Mouse (Mus musculus): ENCODE data around the gene Ctag2. TPM values are rescaled to one million over a fixed set of nuclear protein-coding genes. Genes with fewer than 3 reads are reported as not detected.

Ctag2 gene
- not detected in 2 replicates for total RNA-seq (2021)
- long read RNA-seq, experiment 1, result 0 reads
- long read RNA-seq, experiment 2, result 0 reads

DNA sequence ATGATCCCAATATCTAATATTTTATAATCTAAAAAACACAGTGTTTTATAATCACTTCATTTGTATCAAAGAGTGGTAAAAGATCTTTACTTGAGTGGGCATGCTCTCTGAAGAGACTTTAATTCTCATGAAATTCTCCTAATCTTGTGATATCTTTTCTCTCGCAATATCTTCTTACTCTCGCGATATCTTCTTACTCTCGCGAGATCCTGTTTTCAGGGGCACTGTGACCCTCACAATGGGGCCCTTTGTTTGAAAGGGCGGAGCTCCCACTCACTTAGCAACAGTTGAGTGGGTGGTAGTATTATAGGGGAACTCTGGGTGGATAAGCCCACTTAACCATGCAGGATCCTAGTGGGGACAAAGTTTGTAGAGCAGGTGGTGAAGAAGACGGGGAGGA, at the start of gene Ctag2:
TSS of gene Ctag2 (plus strand) at position 301 of the 400 bp plus-strand sequence.
- DNase-seq, result no peak

Measured in adrenal gland, postnatal 14 days (tissue).